Mouse (Mus musculus): ENCODE data around the gene Igfbp4. TPM values are rescaled to one million over a fixed set of nuclear protein-coding genes. Genes with fewer than 3 reads are reported as not detected.

Igfbp4 gene
- polyA plus RNA-seq, 1 experiment, result 390 TPM

DNA sequence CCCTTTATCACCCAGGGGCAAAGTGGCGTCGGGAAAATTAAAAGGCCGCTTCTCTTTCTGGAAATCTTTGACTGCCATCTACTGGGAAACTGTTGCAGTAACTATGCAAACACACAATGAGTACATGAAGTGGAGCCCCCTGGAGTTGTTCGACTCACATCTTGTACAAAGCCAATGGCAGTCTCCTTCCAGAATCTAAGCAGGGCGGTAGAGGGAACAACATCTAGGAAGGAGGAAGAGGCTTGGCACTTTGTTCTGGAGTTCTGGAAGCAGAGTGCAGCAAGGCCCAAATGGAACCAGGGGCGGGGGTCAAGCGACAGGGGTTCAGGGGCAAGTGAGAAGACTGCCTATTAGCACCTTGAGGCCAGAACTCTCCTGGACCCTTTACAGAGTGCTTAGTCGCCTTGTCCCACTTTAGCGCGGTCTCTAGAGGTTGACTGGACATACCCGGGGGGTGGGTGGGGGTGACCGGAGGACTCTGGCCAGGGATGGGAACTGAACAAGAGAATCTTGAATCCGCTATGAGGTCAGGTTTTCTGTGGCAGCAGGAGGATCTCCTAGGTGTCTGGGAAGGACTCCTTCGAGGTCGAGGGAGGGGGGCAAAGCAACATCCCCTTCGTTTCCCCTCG, 584 bp upstream of the Igfbp4 start:
- no peak for TF ChIP-seq POLR2A (IDR thresholded peaks at IDR 0.05; ENCODE audit: borderline replicate concordance, low read depth, low read length)
- peak; percentile 44; the same call in 1 of the 2 replicates for TF ChIP-seq CTCF (IDR thresholded peaks at IDR 0.05; ENCODE audit: low read depth, low read length)
- H3K4me1 ChIP-seq (ENCODE audit: control insufficient read depth, insufficient read depth, low read length), result peaks cover 18% of the 10 kb centered on the region
- peak overlapping the region; percentile 99 for H3K27ac ChIP-seq (ENCODE audit: insufficient read depth, low read depth, low read length)
- H3K4me3 ChIP-seq (ENCODE audit: insufficient read depth, low read length), result peak overlapping the region; percentile 80

GRCm38 (mm10) chr11:99041841-99042780, 1.1 kb downstream of the Igfbp4 start:
- H3K4me1 ChIP-seq (ENCODE audit: control insufficient read depth, insufficient read depth, low read length), result peaks cover 22% of the 10 kb centered on the region
- peak overlapping the region; percentile 80 for H3K4me3 ChIP-seq (ENCODE audit: insufficient read depth, low read length)
- TF ChIP-seq POLR2A (IDR thresholded peaks at IDR 0.05; ENCODE audit: borderline replicate concordance, low read depth, low read length) (no peak), CTCF (IDR thresholded peaks at IDR 0.05; ENCODE audit: low read depth, low read length) (no peak)
- peak overlapping the region; percentile 99 for H3K27ac ChIP-seq (ENCODE audit: insufficient read depth, low read depth, low read length)

- TF ChIP-seq CTCF (IDR thresholded peaks at IDR 0.05; ENCODE audit: low read depth, low read length) (no peak), POLR2A (IDR thresholded peaks at IDR 0.05; ENCODE audit: borderline replicate concordance, low read depth, low read length) (no peak)
- Histone ChIP-seq H3K27ac (ENCODE audit: insufficient read depth, low read depth, low read length) (peak overlapping the region; percentile 99), H3K4me1 (ENCODE audit: control insufficient read depth, insufficient read depth, low read length) (peaks cover 22% of the 10 kb centered on the region), H3K4me3 (ENCODE audit: insufficient read depth, low read length) (peak overlapping the region; percentile 80)
Measured at GRCm38 (mm10) chr11:99042834-99043431, 1.9 kb downstream of the Igfbp4 start.

DNA sequence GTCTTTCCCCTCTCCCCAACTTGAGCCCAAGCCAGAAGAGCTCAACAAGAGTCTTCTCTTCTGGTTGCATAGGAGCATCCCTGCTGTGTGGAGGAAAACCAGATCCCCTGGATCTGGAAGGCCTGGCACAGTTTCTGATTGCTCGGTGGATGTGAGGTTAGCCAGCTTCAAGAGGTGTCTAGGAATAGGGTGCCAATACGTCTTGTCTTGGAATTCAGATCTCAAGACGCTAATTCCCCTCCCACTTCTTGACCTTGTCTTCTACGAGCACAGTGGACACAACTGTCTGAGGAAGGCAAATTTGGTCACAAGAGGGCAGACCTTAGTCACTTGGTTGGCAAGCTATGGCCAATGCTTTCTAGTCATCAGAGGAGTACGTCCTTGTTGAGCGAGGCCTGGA, 2.6 kb downstream of the Igfbp4 start:
- H3K27ac ChIP-seq (ENCODE audit: insufficient read depth, low read depth, low read length), result peak overlapping the region; percentile 38
- TF ChIP-seq CTCF (IDR thresholded peaks at IDR 0.05; ENCODE audit: low read depth, low read length) (no peak), POLR2A (IDR thresholded peaks at IDR 0.05; ENCODE audit: borderline replicate concordance, low read depth, low read length) (no peak)

GRCm38 (mm10) chr11:99044306-99044705, 3.3 kb downstream of the Igfbp4 start:
- Histone ChIP-seq H3K4me3 (ENCODE audit: insufficient read depth, low read length) (no peak overlapping the region), H3K27ac (ENCODE audit: insufficient read depth, low read depth, low read length) (no peak overlapping the region), H3K4me1 (ENCODE audit: control insufficient read depth, insufficient read depth, low read length) (peaks cover 22% of the 10 kb centered on the region)
- TF ChIP-seq POLR2A (IDR thresholded peaks at IDR 0.05; ENCODE audit: borderline replicate concordance, low read depth, low read length) (no peak), CTCF (IDR thresholded peaks at IDR 0.05; ENCODE audit: low read depth, low read length) (no peak)

More for the DNA sequence above, 2.6 kb downstream of the Igfbp4 start:
- H3K4me3 ChIP-seq (ENCODE audit: insufficient read depth, low read length), result no peak overlapping the region
- H3K4me1 ChIP-seq (ENCODE audit: control insufficient read depth, insufficient read depth, low read length), result peaks cover 22% of the 10 kb centered on the region

GRCm38 (mm10) chr11:99045159-99045889, 4.3 kb downstream of the Igfbp4 start:
- TF ChIP-seq POLR2A (IDR thresholded peaks at IDR 0.05; ENCODE audit: borderline replicate concordance, low read depth, low read length) (no peak), CTCF (IDR thresholded peaks at IDR 0.05; ENCODE audit: low read depth, low read length) (no peak)
- Histone ChIP-seq H3K4me1 (ENCODE audit: control insufficient read depth, insufficient read depth, low read length) (peaks cover 22% of the 10 kb centered on the region), H3K4me3 (ENCODE audit: insufficient read depth, low read length) (no peak overlapping the region), H3K27ac (ENCODE audit: insufficient read depth, low read depth, low read length) (no peak overlapping the region)

DNA sequence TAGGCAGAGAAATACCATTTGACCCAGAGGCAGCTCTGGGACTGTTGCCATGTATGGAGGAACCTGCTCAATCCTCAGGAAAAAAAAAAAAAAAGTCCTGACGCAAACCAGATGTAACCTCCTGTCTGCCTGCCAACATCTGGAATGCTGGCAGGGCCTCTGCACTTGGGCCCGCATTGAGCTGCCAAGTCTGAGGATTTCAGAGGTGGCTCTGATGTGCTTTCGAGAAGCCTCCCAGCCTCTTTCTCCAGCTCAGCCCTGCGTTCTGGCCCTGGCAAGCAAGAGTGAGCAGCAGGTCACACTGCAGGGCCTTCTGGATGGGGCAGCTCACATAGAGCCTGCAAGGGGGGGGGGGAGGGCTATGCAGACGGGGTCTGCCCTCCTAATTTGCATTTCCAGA, 6.1 kb downstream of the Igfbp4 start:
- Histone ChIP-seq H3K27ac (ENCODE audit: insufficient read depth, low read depth, low read length) (no peak overlapping the region), H3K4me1 (ENCODE audit: control insufficient read depth, insufficient read depth, low read length) (peaks cover 22% of the 10 kb centered on the region), H3K4me3 (ENCODE audit: insufficient read depth, low read length) (no peak overlapping the region)
- TF ChIP-seq POLR2A (IDR thresholded peaks at IDR 0.05; ENCODE audit: borderline replicate concordance, low read depth, low read length) (no peak), CTCF (IDR thresholded peaks at IDR 0.05; ENCODE audit: low read depth, low read length) (no peak)

DNA sequence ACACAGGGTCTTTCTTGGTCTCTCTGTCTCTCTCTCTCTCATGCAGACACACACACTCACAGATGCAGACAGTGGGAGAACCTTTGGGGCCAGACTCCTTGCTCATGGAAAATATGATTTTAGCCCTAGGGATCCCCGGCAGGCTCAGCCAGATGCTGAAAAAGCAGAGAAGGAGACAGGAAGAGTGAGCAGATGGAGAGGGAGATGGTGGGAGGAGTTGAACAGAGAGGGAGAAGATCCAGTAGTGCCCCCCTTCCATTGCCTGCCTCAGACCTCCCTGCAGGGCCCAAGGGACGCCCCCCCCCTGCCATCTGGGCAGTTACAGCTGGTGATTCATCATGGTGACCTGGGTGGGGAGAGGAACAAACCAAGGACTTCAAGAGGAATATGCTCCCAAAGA, 6.6 kb downstream of the Igfbp4 start:
- no peak overlapping the region for H3K4me3 ChIP-seq (ENCODE audit: insufficient read depth, low read length)
- peaks cover 22% of the 10 kb centered on the region for H3K4me1 ChIP-seq (ENCODE audit: control insufficient read depth, insufficient read depth, low read length)
- TF ChIP-seq CTCF (IDR thresholded peaks at IDR 0.05; ENCODE audit: low read depth, low read length), result no peak
- no peak for TF ChIP-seq POLR2A (IDR thresholded peaks at IDR 0.05; ENCODE audit: borderline replicate concordance, low read depth, low read length)
- H3K27ac ChIP-seq (ENCODE audit: insufficient read depth, low read depth, low read length), result no peak overlapping the region

DNA sequence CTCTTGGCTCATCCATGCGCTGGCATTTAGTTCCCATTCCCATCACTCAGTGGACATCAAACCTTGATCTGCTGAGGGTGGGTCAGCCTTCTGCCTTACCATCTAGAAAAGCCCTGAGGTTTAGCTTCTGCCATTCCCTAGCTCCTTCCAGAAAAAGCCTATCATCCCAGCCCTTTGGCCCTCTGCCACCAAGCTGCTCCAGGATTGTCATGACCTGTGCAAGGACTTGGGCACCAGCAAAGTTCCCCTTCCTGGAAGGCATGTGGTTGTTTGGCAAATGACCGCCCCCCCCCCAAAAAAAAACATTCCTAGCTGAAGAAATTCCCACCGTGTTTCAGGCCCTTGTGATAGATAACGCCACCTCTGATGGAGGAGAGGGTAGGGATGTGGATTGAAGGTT, 14.1 kb downstream of the Igfbp4 start:
- no peak for TF ChIP-seq CTCF (IDR thresholded peaks at IDR 0.05; ENCODE audit: low read depth, low read length)
- TF ChIP-seq POLR2A (IDR thresholded peaks at IDR 0.05; ENCODE audit: borderline replicate concordance, low read depth, low read length), result no peak
- Histone ChIP-seq H3K4me3 (ENCODE audit: insufficient read depth, low read length) (no peak overlapping the region), H3K4me1 (ENCODE audit: control insufficient read depth, insufficient read depth, low read length) (no peaks in the 10 kb centered on the region), H3K27ac (ENCODE audit: insufficient read depth, low read depth, low read length) (no peak overlapping the region)
